Mouse (Mus musculus): ENCODE data around the gene Gm26566. TPM values are rescaled to one million over a fixed set of nuclear protein-coding genes. Genes with fewer than 3 reads are reported as not detected.
A peak's percentile ranks its signal among the peaks of the same experiment; 100 is the strongest.
"Not testable (repeated sequence)": the region's sequence is repeated elsewhere in the genome, so short reads cannot be mapped to it uniquely, and the experiment has no call there.

Gm26566 gene
- polyA plus RNA-seq, 1 experiment from 2014 or later: 0.81 TPM

- 60% methylated on average over 7 of the region's 9 CpGs for WGBS
- H3K9ac ChIP-seq (ENCODE audit: low read depth, low read length); H3K4me1 ChIP-seq (ENCODE audit: control insufficient read depth, insufficient read depth, low read length); H3K4me2 ChIP-seq (replicated peaks; ENCODE audit: low read depth, low read length); H3K27ac ChIP-seq (ENCODE audit: low read depth, low read length); H3K36me3 ChIP-seq (ENCODE audit: control insufficient read depth, insufficient read depth, low read length); ATAC-seq (ENCODE audit: low FRiP score, low TSS enrichment); H3K9me3 ChIP-seq (ENCODE audit: control insufficient read depth, low read length); H3K4me3 ChIP-seq (ENCODE audit: low read length); H3K27me3 ChIP-seq (ENCODE audit: control insufficient read depth, insufficient read depth, low read length): not testable (repeated sequence)
These were observed 40.7 kb downstream of the Gm26566 start for GRCm38 (mm10) chr4:88762341-88762740.

GRCm38 (mm10) chr4:88763384-88764018 is 41.9 kb downstream of the Gm26566 start:
- H3K9ac ChIP-seq (ENCODE audit: low read depth, low read length); ATAC-seq (ENCODE audit: low FRiP score, low TSS enrichment): not testable (repeated sequence)
- 3% methylated on average over 20 of the region's 42 CpGs for WGBS

More at GRCm38 (mm10) chr4:88763384-88764018, 41.9 kb downstream of the Gm26566 start:
- not testable (repeated sequence) for H3K27me3 ChIP-seq (ENCODE audit: control insufficient read depth, insufficient read depth, low read length); H3K36me3 ChIP-seq (ENCODE audit: control insufficient read depth, insufficient read depth, low read length); H3K9me3 ChIP-seq (ENCODE audit: control insufficient read depth, low read length); H3K27ac ChIP-seq (ENCODE audit: low read depth, low read length); H3K4me1 ChIP-seq (ENCODE audit: control insufficient read depth, insufficient read depth, low read length)
- peak overlapping the region; percentile 22 for H3K4me2 ChIP-seq (replicated peaks; ENCODE audit: low read depth, low read length)
- H3K4me3 ChIP-seq (ENCODE audit: low read length): peak overlapping the region; percentile 20

Other genes starting within 250 kb of the Gm26566 start
- gene Ifnb1, start 199.0 kb upstream of the Gm26566 start, polyA plus RNA-seq (2014; fragmentation: Nextera tagmentation; extraction: Ambion mirVana): not detected in 2 replicates
- not detected in 2 replicates for gene Ifna15, start 163.6 kb upstream of the Gm26566 start, polyA plus RNA-seq (2014; fragmentation: Nextera tagmentation; extraction: Ambion mirVana)
- not detected in 2 replicates for gene Ifna14, start 150.0 kb upstream of the Gm26566 start, polyA plus RNA-seq (2014; fragmentation: Nextera tagmentation; extraction: Ambion mirVana)
- not detected in 2 replicates for gene Ifna9, start 129.4 kb upstream of the Gm26566 start, polyA plus RNA-seq (2014; fragmentation: Nextera tagmentation; extraction: Ambion mirVana)
- not detected in 2 replicates for gene Ifna12, start 118.4 kb upstream of the Gm26566 start, polyA plus RNA-seq (2014; fragmentation: Nextera tagmentation; extraction: Ambion mirVana)
- gene C87499, start 87.4 kb upstream of the Gm26566 start, polyA plus RNA-seq (2014; fragmentation: Nextera tagmentation; extraction: Ambion mirVana): not detected in 2 replicates
- not detected in 2 replicates for gene Ifna13, start 77.3 kb upstream of the Gm26566 start, polyA plus RNA-seq (2014; fragmentation: Nextera tagmentation; extraction: Ambion mirVana)
- gene Ifna16, start 44.9 kb upstream of the Gm26566 start, polyA plus RNA-seq (2014; fragmentation: Nextera tagmentation; extraction: Ambion mirVana): not detected in 2 replicates
- gene Ifna2, start 37.9 kb upstream of the Gm26566 start, polyA plus RNA-seq (2014; fragmentation: Nextera tagmentation; extraction: Ambion mirVana): not detected in 2 replicates
- not detected in 2 replicates for gene Ifnab, start 30.4 kb upstream of the Gm26566 start, polyA plus RNA-seq (2014; fragmentation: Nextera tagmentation; extraction: Ambion mirVana)
- gene Klhl9, start 660 bp downstream of the Gm26566 start, polyA plus RNA-seq (2014; fragmentation: Nextera tagmentation; extraction: Ambion mirVana): 86.2 and 120 TPM in 2 replicates
- gene Gm13271, start 33.1 kb downstream of the Gm26566 start, polyA plus RNA-seq (2014; fragmentation: Nextera tagmentation; extraction: Ambion mirVana): not detected in 2 replicates
- gene Gm13283, start 38.3 kb downstream of the Gm26566 start, polyA plus RNA-seq (2014; fragmentation: Nextera tagmentation; extraction: Ambion mirVana): 0.30 and 0.47 TPM in 2 replicates
- 0.51 and 0.92 TPM in 2 replicates for gene Gm13290, start 52.0 kb downstream of the Gm26566 start, polyA plus RNA-seq (2014; fragmentation: Nextera tagmentation; extraction: Ambion mirVana)
- gene Gm13289, start 55.1 kb downstream of the Gm26566 start, polyA plus RNA-seq (2014; fragmentation: Nextera tagmentation; extraction: Ambion mirVana): not detected in 2 replicates
- not detected in 2 replicates for gene Gm13272, start 58.0 kb downstream of the Gm26566 start, polyA plus RNA-seq (2014; fragmentation: Nextera tagmentation; extraction: Ambion mirVana)
- gene Ifnz, start 60.3 kb downstream of the Gm26566 start, polyA plus RNA-seq (2014; fragmentation: Nextera tagmentation; extraction: Ambion mirVana): 0.19 TPM in 1 of 2 replicates, not detected in the other
- not detected in 2 replicates for gene Gm13276, start 63.9 kb downstream of the Gm26566 start, polyA plus RNA-seq (2014; fragmentation: Nextera tagmentation; extraction: Ambion mirVana)
- gene Gm13277, start 66.8 kb downstream of the Gm26566 start, polyA plus RNA-seq (2014; fragmentation: Nextera tagmentation; extraction: Ambion mirVana): not detected in 2 replicates
- not detected in 2 replicates for gene Gm13278, start 69.7 kb downstream of the Gm26566 start, polyA plus RNA-seq (2014; fragmentation: Nextera tagmentation; extraction: Ambion mirVana)
- not detected in 2 replicates for gene Gm13275, start 72.7 kb downstream of the Gm26566 start, polyA plus RNA-seq (2014; fragmentation: Nextera tagmentation; extraction: Ambion mirVana)
- gene Gm13279, start 75.6 kb downstream of the Gm26566 start, polyA plus RNA-seq (2014; fragmentation: Nextera tagmentation; extraction: Ambion mirVana): not detected in 2 replicates
- gene Gm13285, start 77.9 kb downstream of the Gm26566 start, polyA plus RNA-seq (2014; fragmentation: Nextera tagmentation; extraction: Ambion mirVana): 0.19 and 0.69 TPM in 2 replicates
- not detected in 2 replicates for gene Gm13287, start 81.4 kb downstream of the Gm26566 start, polyA plus RNA-seq (2014; fragmentation: Nextera tagmentation; extraction: Ambion mirVana)
- gene Gm13288, start 83.7 kb downstream of the Gm26566 start, polyA plus RNA-seq (2014; fragmentation: Nextera tagmentation; extraction: Ambion mirVana): not detected in 2 replicates
- not detected in 2 replicates for gene Ifna7, start 94.4 kb downstream of the Gm26566 start, polyA plus RNA-seq (2014; fragmentation: Nextera tagmentation; extraction: Ambion mirVana)
- gene Ifna11, start 98.2 kb downstream of the Gm26566 start, polyA plus RNA-seq (2014; fragmentation: Nextera tagmentation; extraction: Ambion mirVana): not detected in 2 replicates
- gene Ifna6, start 105.6 kb downstream of the Gm26566 start, polyA plus RNA-seq (2014; fragmentation: Nextera tagmentation; extraction: Ambion mirVana): not detected in 2 replicates
- gene Ifna5, start 113.7 kb downstream of the Gm26566 start, polyA plus RNA-seq (2014; fragmentation: Nextera tagmentation; extraction: Ambion mirVana): not detected in 2 replicates
- gene Ifna4, start 120.1 kb downstream of the Gm26566 start, polyA plus RNA-seq (2014; fragmentation: Nextera tagmentation; extraction: Ambion mirVana): not detected in 2 replicates
- not detected in 2 replicates for gene Ifna1, start 128.3 kb downstream of the Gm26566 start, polyA plus RNA-seq (2014; fragmentation: Nextera tagmentation; extraction: Ambion mirVana)
- not detected in 2 replicates for gene Ifne, start 158.4 kb downstream of the Gm26566 start, polyA plus RNA-seq (2014; fragmentation: Nextera tagmentation; extraction: Ambion mirVana)

All from kidney, embryonic 14.5 days (tissue).